Mouse (Mus musculus): ENCODE data around the gene Zzz3.

DNA sequence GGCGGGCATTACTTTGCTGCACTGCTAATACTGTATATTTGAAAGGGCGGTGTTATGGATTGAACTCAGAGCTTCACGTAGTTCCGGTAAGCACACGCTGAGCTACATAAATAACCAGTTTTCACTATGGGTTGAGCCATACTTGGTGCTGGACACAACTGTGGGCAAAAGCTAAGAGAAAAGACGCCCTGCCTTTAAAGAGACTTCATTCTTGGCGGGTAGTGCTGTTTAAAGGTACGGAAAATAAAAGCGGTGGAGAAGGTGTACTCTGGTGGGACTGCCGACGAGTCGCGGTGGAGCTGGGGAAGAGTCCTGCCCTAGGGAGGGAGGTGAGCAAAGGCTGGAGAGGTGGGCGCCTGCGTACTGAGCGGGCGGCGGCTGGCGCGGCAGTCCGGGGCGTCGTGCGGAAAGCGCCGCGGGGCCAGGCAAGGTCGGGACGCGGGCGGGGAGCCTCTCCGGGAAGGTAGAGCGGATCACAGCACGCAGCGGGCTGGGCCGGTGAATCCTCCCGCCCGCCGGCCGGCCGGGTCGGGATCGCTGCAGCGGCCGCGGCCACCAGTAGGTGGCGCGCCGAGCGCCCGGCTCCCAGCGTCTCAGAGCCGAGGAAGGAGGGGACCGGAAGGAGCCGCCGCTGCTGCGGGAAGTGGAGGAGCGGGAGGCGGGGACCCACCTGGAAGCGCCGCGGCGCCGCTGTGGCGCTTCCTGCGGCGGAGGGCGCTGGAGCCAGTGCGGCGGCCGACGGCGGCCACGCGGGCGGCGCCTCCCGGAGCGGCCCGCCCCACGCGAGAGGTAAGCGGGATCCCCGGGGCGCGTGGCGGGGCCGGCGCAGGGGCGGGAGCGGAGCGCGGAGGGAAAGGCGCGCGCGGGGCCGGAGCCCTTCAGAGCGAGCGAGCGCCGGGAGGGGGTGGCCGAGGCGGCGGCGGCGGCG is at the start of gene Zzz3:
- TF ChIP-seq CTCF (IDR thresholded peaks at IDR 0.05; ENCODE audit: low read depth) (peak; percentile 63), EP300 (IDR thresholded peaks at IDR 0.05; ENCODE audit: low read depth) (peak; percentile 32; the same call in 1 of the 2 replicates)

All from heart, postnatal 0 days (tissue).